Mouse (Mus musculus): Measurements from ENCODE around the gene Pik3c2g.
A peak's percentile ranks its signal among the peaks of the same experiment; 100 is the strongest.

Gene Pik3c2g

DNA sequence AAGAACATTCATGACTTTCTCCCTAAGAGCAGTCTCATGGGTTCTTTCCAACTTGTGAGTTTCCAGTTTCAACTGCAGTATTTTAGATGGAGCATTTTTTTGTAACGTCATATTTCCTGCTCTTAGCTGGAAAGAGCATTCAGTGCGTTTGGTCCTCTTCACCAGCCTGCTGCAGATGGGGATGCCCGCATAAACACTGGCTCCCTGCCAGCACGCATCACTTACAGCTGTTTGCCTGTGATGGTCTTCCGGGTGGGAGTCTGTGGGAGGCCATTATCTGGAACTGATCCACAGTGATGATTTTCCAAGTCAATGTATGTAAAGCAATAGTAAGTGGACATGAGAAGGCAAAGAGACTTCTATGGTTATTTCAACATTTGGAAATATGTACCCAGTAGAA is 151.3 kb downstream of the Pik3c2g start:
- DNase-seq = no peak

DNA sequence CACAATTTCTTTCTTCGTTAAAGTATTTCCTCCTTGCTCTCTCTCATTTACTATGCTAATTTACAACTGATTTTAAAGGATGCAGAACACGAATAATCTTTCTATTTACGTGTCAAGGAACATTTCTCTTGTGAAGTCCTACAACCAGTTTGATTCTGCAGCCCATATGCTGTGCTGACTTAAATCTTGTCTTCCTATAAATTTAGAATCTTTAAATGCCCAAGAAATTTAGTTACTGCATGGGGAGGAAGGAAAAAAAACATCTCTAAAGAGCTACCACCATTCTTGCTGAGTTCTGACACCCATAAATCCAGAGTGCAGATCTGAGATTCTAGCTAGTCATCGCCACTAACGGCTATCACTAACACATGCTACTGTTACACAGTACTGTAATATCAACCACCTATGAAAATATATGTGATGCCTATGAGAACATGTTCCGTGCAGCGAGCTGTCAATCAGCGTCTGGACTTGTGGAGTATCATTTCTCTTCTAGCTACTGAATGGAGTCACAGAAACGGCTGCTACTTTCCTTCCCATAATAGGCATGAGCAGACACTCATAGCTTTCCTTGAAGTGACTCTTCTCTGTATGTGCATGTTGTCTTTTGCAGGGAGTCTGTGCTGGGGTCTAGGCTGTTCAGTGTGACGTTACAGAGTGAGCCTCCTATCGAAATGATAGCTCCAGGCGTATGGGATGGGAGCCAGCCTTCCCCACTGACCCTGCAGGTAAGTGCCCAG is 155.8 kb downstream of the Pik3c2g start:
- DNase-seq = no peak

DNA sequence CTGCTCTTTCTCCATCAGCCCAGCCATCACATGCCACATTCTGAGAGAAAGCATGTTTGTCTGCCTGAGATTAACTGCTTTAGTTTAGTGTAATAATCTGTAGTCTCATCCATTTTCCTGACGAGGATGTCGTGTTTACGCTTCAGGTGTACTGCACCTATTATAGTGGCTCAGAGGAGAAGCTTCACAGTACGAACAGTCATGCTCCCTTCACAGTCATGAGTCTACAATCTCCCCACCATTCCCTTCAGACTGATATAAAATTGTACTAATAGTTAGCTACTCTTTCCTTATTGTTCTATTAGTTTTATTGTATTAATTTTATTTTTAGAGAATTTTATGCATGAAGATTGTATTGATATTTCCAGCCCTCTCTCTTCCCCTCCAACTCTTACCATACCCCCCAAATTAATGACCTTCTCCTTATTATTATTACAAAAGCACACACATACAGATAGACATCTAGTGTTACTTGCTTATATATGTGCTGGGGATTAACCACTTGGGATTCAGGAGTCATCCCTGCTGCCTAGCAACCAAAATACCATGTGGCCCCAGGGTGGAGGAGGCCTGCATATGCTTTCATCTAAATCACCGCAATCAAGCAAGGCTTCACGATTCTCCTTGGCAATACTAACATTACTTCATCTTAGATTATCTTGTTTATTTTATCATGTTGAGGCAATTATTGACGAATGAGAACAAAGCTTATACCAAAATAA is 159.9 kb downstream of the Pik3c2g start:
- no peak for DNase-seq

DNA sequence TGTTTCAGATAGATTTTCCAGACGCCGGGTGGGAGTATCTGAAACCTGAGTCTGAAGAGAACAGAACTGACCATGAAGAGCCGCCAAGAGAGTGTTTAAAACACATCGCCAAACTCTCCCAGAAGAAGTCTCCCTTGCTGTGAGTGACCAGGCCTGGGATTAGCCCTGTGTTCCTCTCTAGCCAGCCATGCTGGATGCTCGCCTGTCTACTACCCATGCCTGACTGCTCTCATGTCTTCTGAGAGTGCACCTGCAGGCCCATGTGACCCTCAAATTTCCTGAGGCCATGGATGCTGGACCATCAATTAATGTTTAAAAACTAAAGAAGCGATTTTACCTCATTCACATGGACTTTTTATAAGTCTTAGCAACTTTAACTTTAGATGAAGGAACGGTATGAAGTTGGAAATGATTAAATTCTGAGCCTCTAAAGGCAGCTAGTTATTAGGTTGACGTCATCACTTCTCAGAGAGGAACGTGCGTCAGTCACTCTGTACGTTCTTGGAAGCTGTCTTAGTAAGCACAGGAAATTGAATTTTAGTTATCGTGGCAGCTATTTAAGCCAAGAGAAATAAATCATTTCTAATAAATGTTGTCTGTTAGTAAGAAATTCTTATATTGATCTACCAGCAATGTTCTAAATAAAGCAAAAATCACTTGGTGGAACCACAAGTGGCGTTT is 161.2 kb downstream of the Pik3c2g start:
- DNase-seq = no peak

DNA sequence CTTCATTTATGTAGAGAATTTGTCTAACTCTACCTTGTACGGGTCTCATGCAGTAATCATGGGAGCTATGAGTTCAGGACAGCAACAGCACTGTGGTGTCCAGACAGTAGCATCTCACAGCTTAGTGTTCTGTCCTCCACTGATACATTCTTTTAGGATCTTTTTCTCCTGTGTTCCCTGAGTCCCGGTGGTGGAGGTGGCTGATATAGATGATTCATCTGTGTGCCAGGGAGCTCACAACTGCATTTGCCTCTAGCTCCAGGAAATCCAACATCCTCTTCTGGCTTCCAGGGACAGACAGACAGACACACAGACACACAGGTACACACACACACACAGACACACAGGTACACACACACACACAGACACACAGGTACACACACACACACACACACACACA is 163.6 kb downstream of the Pik3c2g start:
- DNase-seq = no peak

DNA sequence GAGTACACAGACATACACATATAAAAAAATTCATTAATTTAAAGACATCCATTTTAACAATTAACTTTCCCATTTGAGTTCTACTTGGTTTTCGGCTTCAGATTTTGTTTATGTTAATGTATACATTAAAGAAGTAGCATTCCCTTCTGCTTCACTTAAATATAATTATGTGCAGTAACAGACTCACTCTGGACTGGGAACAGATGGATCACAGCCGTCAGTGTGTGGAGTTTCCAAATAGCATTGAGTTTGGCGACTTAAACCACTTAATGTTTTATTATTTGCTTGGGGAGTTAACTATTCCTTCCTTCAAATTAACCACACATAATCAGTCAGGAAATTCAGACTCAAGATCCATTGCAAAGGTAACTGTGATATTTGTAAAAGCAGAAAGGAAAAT is 164.0 kb downstream of the Pik3c2g start:
- no peak for DNase-seq

DNA sequence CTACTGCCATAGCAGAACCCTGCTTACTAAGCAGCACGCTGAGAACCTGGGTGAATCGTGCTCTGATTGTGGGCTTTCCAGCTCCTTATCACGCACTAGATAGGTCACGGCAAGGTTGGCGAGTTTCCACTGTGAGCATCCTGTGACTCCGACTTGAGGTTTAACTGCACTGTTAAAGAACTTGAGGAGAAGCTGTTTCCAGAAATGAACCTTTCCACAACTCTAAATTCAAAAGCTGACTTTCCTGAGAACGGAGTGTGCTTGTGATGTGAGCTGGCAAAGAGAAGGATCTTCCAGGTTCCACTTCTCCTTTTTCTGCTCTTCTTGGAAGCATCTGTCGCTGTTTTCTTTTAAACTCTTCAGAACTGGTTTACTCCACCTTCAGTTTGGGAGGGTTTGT is 170.9 kb downstream of the Pik3c2g start:
- no peak for DNase-seq

DNA sequence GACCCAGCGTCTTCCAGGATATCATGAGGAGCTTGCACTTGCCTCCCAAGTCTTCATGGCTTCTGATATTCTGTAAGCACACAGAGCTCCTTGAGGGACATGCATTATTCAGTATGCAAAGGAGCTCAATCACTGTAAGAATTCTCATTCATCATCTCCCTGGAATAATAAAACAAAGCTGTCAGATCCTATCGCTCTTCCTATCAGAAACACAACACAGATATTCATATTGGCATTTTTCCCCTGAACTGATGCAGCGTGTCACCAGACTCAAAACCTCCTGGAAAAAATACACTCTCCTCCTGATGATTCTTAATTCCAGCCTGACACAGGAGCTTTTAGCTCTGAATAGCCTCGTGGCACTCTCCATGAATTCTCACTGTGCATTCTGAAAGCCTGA is 174.0 kb downstream of the Pik3c2g start:
- DNase-seq = no peak

DNA sequence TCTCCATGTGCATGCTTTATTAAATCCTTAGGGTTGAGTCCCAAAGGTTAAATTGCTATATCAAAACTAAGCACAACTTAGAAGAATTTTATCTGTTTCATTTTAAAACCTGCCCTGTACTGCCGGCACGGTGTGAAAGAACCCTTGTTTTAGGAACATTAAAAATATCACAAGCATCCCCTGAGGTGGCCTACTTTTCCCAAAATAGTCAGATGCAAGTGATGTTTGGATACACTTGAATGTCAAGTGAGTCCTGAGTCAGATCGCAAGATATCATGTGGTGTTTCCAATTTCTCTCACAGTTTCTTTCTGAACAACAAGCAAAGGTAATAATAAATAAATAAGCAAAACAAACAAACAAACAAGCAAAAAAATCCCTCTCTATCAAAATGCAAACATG is 177.4 kb downstream of the Pik3c2g start:
- DNase-seq = no peak

DNA sequence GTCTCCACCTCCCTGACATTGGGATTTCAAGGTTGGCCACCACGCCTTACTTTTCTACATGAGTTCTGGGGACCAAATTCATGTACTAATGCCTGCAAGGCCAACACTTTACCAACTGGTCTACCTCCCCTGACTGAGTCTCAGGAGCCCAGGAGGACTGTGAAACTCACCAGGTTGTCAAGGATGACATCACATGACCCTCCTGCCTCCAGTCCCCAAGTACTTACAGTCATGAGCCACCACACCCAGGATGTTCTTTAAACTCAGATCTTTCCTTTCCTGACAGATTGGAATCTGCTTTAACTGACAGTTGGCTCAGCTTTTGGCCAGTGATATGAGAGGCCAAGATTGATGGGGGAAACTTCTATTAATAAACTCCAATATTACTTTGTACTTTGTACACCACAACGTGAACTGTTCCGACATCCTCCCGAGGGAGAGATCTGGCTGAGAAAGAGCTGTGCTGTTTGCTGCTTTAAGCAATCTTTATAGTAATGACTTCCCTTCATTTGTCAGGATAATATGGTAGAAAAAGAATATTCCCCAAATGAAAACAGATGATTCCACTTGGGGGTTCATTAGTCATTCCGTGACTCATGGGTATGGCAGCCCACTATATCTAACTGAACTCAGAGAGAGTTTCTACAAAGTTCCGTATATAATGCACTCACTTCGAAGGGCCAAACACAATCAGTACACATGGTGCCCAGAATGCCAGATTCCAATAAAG is 182.9 kb downstream of the Pik3c2g start:
- DNase-seq = no peak

DNA sequence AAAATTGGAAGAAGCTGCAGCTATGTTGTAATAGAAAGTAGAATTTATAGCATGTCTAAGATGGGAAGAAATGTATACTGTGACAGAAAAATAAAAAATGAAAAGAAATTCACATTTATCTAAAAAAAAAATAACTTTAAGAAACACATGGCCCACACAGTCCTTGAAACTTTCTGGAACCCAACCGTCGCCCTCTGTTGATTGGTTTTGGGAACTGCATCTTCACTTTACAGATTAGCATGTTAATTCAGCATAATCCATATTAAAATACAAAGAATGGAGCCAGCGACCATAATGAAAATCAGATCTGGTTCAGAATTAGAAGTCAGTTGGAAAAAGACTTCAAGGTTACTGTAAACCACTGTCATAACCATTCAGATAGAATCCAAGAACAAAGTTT is 183.5 kb downstream of the Pik3c2g start:
- DNase-seq = no peak

DNA sequence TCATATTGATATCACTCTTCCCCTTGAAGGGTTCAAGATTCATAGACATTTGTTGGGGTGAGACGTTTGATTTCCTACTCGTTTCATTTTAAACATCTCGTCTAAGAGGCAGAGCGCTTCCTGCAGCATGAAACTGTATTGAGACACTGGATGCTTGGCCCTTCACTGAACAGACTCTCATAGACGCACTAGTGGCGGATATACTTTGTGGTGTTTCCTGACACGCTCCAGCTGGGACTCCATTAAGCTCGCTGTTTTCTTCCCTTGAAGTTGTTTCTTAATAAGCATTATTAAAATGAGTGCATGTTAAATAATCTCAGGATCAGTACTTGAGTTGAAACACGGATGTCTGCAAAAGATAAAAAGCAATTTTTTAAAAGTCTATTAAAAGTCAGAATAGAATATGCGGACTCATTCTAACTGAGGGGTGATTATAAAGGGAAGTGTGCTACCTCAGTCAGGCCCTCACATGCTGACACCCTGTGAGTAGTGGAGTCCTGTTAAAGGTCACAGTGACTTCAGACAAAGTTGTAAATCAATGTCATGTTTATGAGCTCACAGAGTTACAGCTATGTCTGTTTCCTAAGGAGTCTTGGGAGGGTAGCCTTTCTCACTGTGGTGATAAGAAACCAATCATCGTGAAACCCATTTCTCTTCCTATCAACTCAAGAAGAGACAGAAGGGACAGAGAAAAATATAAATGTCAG is 190.7 kb downstream of the Pik3c2g start:
- no peak for DNase-seq

DNA sequence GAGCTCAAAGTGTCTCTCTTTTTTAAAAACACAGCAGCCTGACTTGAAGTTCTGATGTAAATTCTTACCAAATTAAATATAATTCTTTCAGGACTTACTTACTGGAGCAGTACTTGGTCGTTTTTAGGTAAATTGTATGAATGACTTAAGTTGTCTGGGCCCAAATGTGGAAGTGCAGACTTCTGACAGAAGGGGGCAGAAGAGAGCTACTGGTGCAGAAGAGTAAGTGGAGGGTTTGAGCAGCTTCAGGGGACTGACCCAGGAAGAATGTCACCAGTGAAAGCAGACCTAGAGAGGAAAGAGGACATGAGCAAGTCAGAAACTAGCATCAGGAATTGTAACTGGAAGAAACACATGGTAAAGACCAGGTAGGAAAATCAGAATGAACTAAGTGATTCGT is 193.0 kb downstream of the Pik3c2g start:
- DNase-seq = no peak

DNA sequence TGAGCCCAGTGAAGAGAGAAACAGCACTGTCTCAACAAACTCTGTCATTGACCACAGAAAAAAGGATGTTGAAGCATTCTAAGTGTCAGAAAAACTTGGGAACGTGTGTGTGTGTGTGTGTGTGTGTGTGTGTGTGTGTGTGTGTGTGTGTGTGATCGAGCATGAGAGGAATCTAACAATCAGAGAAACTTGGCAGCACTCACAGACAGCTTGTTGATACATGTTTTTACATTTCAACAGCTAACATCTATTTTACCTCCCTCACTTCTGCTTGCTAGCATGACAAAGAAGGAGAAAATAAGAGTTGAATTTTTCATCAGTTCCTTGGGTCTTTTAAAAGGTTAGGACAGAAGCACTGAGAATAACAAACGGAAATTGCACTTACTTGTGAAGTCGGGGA is 202.5 kb downstream of the Pik3c2g start:
- no peak for DNase-seq

DNA sequence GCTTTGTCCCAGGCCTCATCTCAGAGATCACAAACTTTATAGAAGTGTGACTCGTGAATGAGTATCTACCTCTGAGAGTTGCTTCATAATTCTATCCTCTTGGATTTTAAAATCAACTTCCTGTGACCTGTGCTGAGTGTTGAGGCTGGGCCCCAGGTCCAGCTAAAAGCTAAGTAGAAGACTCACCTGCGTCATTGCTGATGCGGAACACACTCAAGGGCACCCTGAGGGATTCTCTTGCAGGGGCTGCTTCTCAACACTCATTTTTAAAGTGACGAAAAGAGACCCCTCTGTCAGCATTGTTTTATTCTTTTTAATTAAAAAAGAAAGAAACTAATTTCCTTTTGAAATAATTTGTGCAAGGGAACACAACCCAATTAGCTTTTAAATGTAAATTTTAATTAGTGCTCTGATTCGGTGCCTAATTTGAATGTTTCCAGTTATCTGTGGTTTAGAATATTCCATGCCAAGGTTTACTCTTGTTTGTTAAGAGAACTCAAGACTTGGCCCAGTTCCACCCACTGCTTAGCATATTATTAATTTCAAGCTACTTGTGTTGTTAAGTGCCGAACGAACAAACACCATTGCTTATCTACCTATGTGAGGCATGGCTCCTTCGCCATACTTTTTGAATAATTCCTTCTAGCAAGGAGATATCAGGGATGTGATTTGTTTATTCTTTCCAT is 212.7 kb downstream of the Pik3c2g start:
- no peak for DNase-seq

DNA sequence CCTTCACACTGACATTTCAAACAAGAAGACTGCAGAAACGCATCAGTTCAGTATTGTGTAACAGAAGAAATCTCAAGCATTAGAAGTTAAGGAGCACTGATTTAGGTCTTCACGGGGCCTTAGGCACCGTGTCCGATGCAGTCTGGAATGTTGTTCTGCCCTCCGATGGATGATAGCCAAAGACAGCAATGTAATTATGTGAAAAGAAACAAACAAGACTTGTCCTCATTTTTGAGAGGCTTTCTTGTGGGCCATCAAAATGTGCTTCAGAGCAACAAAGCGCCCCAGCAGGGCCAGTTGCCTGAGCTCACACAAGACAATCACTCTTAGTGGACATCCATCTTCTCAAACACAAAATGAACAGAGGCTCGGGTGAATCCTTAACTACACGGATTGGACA is 234.9 kb downstream of the Pik3c2g start:
- DNase-seq = peak in 1 of 2 experiments; percentile 5

DNA sequence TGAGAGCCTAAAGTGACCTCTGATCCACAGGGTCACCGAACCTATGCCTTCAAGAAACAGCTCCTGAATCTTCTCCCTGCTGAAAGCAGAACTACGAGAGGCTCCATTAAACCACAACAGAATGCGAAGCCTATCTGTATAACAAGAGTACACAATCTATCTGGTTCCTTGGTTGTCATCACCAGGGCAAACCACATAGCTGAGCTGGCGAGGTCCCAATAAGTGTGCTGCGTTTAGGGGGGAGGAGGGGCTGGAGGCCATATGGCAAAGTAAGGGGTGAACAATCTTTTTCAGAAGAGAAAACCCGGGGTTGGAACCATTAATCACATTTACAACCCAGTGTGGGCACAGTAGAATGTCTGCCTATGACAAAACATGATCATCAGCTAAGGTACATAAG is 251.2 kb downstream of the Pik3c2g start:
- DNase-seq = no peak

DNA sequence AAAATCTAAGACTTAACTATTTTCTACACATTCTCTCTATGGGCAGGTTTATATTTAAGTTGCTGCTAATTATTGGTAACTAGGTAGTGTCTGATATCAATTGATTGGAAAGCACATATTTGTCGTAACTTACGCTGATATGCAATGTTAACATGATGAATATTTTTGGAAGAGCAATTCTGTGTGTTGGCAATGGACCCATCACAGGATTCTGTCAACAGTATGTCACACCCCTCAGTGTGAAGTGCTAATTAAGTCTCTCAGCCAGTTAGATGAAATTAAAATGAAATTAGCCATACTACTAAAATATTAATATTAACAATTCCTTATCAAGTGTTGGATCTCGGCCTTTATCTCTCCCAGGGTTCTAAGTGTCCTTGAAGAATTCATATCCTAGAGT is 251.7 kb downstream of the Pik3c2g start:
- DNase-seq = no peak

DNA sequence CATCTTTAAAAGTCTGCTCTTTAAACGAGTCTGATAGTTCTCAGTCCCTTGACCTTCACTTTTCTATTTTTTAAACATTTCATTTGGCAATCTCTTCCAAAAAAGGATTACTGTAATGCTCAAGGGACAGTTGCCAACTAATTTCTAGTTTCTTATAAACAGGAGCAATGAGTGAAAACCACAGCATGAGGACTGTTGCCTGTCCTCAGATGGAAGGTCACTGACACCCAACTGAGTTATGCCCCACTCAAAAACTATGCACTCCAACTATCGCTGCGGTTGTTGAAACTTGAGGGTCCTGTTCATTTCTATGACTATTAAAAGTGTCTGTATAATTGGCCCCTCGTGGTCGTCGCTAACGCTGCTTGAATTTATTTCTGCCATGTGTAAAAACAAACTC is 252.9 kb downstream of the Pik3c2g start:
- DNase-seq = no peak

DNA sequence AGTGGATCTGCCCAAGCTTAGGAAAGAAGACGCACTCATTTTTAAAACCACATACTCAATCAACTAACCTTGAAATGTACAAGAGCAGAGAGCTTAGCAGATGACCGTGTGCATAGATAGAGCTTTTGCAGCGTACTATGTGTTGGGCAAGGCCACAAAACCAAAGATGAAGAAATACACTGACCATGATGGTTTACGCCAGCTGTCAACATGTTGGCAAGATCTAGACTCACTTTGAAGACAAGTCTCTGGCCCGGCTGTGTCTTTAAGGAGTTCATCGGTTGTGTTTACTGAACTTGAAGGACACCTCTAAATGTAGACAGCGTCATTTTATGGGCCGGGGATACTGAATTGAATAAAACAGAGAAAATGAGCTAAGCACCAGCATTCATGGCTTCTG is 254.3 kb downstream of the Pik3c2g start:
- DNase-seq = no peak

DNA sequence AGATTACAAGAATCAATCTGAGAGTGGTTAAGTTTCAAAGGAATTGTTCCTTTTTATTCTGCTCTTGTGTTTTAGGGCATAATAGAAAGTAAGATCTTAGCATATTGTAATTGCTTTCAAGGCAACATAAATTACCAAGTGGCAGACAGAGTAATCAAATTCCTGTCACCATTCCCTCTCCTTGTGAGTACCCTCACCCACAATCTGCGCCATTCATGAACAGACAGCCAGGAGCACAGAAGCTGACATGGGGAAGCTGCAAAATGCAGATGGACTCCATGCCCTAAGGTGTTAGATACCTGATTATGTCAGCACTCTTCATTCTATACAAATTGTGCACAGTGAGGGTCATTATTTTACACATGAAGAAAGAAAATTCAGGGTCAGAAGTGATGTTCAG is 255.6 kb downstream of the Pik3c2g start:
- DNase-seq = no peak

DNA sequence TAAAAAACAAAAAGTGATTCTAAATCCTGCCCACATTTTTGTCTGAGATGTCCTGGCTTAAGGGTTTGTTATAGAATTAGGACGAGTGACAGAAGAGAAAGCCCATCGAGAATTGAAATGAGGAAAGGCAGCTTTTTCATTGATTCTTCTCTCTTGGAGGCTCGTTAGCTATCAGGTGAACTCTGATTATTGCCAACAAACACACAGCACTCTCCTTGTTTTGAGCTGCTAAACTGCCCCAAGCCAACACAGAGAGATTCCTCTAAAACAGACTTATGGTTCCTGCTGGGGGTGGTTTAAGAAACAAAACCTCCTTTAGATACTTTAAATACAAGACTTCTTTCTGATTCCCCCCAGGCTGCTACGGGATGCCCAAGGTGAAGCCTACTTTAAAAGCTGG is 256.5 kb downstream of the Pik3c2g start:
- no peak for DNase-seq

Measured in kidney, postnatal 25 days (tissue).